Mouse (Mus musculus): ENCODE results near the gene Gfod1. TPM values are rescaled to one million over a fixed set of nuclear protein-coding genes. Genes with fewer than 3 reads are reported as not detected.

Gfod1 gene
- polyA plus RNA-seq, 1 experiment from 2014 or later, result 0.53 TPM

Other genes starting within 250 kb of the Gfod1 start
- gene Tbc1d7, start 132.7 kb downstream of the Gfod1 start, polyA plus RNA-seq (2014; fragmentation: Nextera tagmentation; extraction: Ambion mirVana), result 70.2 and 71.5 TPM in 2 replicates
- 25.5 and 26.6 TPM in 2 replicates for gene Sirt5, start 61.3 kb upstream of the Gfod1 start, polyA plus RNA-seq (2014; fragmentation: Nextera tagmentation; extraction: Ambion mirVana)
- 236 and 255 TPM in 2 replicates for gene Nol7, start 94.2 kb upstream of the Gfod1 start, polyA plus RNA-seq (2014; fragmentation: Nextera tagmentation; extraction: Ambion mirVana)
- gene Ranbp9, start 177.1 kb upstream of the Gfod1 start, polyA plus RNA-seq (2014; fragmentation: Nextera tagmentation; extraction: Ambion mirVana), result 10.9 and 15.9 TPM in 2 replicates